Mouse (Mus musculus): ENCODE results near the gene L2hgdh. TPM values are rescaled to one million over a fixed set of nuclear protein-coding genes. Genes with fewer than 3 reads are reported as not detected.
A peak's percentile ranks its signal among the peaks of the same experiment; 100 is the strongest.

Gene L2hgdh
- total and polyA plus RNA-seq, 2 experiments from 2014 or later = 14.7 to 22.0 TPM

DNA sequence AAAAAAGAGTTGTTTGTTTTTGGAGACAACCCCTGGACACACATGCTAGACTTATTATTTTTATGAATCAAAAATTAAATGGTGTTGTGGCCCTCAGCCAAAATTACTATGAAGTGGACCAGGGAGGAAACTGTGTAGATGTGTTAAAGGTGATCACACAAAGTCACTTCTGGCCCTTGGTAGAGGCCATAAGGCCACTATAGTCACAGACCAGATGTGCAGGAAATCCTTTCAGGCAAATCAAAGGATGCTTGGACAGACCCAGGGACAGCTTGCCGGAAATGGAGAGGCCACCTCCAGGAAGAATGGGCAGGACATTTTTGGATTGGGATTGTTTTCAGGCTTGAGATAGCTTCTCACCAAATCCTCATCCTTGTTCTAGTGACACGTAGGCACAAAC, 36.9 kb upstream of the L2hgdh start:
- no peaks in the 10 kb centered on the region for H3K36me3 ChIP-seq (replicated peaks; ENCODE audit: control insufficient read depth, insufficient read depth, low read length)
- H3K4me2 ChIP-seq (ENCODE audit: low read depth, low read length) = no peak overlapping the region
- ATAC-seq (ENCODE audit: insufficient read depth, low read depth) (no peak), DNase-seq (ENCODE audit: low spot score) (no peak)
- H3K9me3 ChIP-seq (replicated peaks; ENCODE audit: control insufficient read depth, low read length) = no peaks in the 10 kb centered on the region
- no peak for TF ChIP-seq CTCF (IDR thresholded peaks at IDR 0.05; ENCODE audit: low read depth)
- peak; percentile 93 for TF ChIP-seq EP300 (IDR thresholded peaks at IDR 0.05; ENCODE audit: low read depth)
- H3K4me3 ChIP-seq (ENCODE audit: low read depth, low read length) = no peak overlapping the region
- H3K27me3 ChIP-seq (ENCODE audit: control insufficient read depth, insufficient read depth, low read length) = no peaks in the 10 kb centered on the region
- H3K9ac ChIP-seq (replicated peaks; ENCODE audit: low read depth, low read length) = no peak overlapping the region
- peak overlapping the region; percentile 17; the same call in 1 of the 2 replicates for H3K27ac ChIP-seq (ENCODE audit: low read depth)
- whole genome bisulfite sequencing = 57% methylated on average over 2 of the region's 2 CpGs
- H3K4me1 ChIP-seq (ENCODE audit: control insufficient read depth, insufficient read depth) = peaks cover 17% of the 10 kb centered on the region

DNA sequence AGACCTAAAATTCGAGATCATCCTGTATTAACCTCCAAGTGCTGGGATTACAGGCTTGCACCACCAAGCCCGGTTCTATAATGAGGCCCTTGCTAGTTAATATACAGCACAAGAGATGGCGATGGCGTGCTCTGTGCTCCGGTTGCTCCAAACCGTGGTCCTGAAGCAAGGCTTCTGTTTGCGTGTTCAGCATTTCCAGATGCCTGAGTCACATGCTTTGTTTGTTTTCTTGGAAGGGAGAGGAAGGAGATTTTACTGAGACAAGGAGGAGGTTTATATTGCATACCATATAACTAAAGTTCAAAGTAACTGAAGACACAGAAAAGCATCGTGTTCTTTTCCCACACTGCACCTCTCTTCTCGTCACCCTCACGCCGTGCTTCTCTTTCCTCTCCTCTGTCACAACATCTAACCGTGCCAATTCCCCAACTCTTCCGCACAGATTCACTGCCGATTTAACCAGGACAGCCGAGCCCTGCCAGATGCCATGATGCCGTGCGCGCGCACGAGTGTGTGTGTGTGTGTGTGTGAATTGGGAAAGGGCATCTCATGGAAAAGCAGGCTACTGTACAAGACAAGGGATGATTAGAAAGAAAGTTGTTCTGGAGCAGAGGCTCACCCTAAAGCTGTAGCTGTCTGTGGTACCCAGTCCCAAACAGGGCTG, 36.2 kb upstream of the L2hgdh start:
- Histone ChIP-seq H3K9ac (replicated peaks; ENCODE audit: low read depth, low read length) (no peak overlapping the region), H3K4me3 (ENCODE audit: low read depth, low read length) (no peak overlapping the region), H3K27ac (ENCODE audit: low read depth) (peak overlapping the region; percentile 5; the same call in 1 of the 2 replicates), H3K4me2 (ENCODE audit: low read depth, low read length) (no peak overlapping the region), H3K36me3 (replicated peaks; ENCODE audit: control insufficient read depth, insufficient read depth, low read length) (no peaks in the 10 kb centered on the region), H3K4me1 (ENCODE audit: control insufficient read depth, insufficient read depth) (peaks cover 21% of the 10 kb centered on the region), H3K27me3 (ENCODE audit: control insufficient read depth, insufficient read depth, low read length) (no peaks in the 10 kb centered on the region), H3K9me3 (replicated peaks; ENCODE audit: control insufficient read depth, low read length) (no peaks in the 10 kb centered on the region)
- ATAC-seq (ENCODE audit: insufficient read depth, low read depth) (no peak), DNase-seq (ENCODE audit: low spot score) (no peak)
- no peak for TF ChIP-seq EP300 (IDR thresholded peaks at IDR 0.05; ENCODE audit: low read depth)
- TF ChIP-seq CTCF (IDR thresholded peaks at IDR 0.05; ENCODE audit: low read depth) = no peak
- 82% methylated on average over 20 of the region's 20 CpGs for WGBS

DNA sequence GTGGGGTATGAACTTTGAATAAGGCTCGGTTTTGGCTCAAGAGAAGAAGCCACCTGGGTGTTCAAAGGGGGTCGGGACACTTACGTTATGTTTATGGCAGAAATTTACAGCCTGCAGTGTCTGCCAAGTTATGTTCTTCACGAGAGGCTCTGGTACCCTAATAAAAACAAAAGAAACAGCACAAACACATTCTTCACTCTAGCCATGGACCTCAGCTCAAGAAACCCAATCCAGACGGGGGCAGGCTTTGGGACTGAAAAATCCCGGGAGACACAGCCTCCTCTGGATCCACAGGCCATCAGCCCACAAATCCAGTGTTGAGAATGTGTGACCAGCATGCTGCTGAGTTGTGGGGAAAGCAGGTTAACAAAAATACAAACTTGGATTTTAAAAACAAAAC, 35.3 kb upstream of the L2hgdh start:
- Histone ChIP-seq H3K9ac (replicated peaks; ENCODE audit: low read depth, low read length) (no peak overlapping the region), H3K27ac (ENCODE audit: low read depth) (peak overlapping the region; percentile 39; the same call in 1 of the 2 replicates), H3K9me3 (replicated peaks; ENCODE audit: control insufficient read depth, low read length) (no peaks in the 10 kb centered on the region), H3K4me2 (ENCODE audit: low read depth, low read length) (no peak overlapping the region), H3K4me1 (ENCODE audit: control insufficient read depth, insufficient read depth) (peaks cover 21% of the 10 kb centered on the region), H3K27me3 (ENCODE audit: control insufficient read depth, insufficient read depth, low read length) (no peaks in the 10 kb centered on the region), H3K36me3 (replicated peaks; ENCODE audit: control insufficient read depth, insufficient read depth, low read length) (no peaks in the 10 kb centered on the region), H3K4me3 (ENCODE audit: low read depth, low read length) (no peak overlapping the region)
- WGBS = 59% methylated on average over 6 of the region's 6 CpGs
- DNase-seq (ENCODE audit: low spot score) (no peak), ATAC-seq (ENCODE audit: insufficient read depth, low read depth) (no peak)
- TF ChIP-seq EP300 (IDR thresholded peaks at IDR 0.05; ENCODE audit: low read depth) (no peak), CTCF (IDR thresholded peaks at IDR 0.05; ENCODE audit: low read depth) (no peak)

DNA sequence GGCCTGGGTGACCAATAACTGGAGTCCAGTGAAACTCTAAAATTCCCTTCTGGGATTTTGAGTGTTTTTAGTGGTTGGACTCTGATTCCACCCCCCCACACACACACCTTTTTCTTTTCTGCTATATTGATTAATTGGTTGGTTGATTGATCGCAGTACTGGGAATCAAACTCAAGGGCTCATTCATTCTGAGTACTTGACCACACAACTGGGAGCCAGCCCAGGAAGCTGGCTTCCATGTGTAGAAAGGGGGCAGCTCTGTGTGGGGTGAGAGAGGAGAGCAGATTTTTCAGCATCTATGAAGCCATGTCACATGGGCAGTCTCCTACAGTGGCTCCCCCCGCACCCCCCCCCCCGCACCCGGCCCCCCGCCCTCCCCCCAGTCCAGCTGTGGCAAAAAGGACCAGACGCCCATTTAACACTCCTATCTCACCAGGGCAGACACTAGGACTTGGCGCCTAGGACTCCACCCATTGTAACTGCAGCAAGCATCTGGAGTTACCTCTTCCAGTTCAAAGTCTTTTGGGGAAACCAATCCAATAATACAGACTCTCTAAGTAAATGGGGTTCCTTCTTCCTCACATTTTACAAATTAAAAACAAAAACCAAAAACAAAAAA, 34.7 kb upstream of the L2hgdh start:
- H3K27ac ChIP-seq (ENCODE audit: low read depth) = peak overlapping the region; percentile 96
- DNase-seq (ENCODE audit: low spot score) (no peak), ATAC-seq (ENCODE audit: insufficient read depth, low read depth) (no peak)
- H3K36me3 ChIP-seq (replicated peaks; ENCODE audit: control insufficient read depth, insufficient read depth, low read length) = no peaks in the 10 kb centered on the region
- WGBS = 21% methylated on average over 7 of the region's 7 CpGs
- no peaks in the 10 kb centered on the region for H3K27me3 ChIP-seq (ENCODE audit: control insufficient read depth, insufficient read depth, low read length)
- peak overlapping the region; percentile 71 for H3K4me2 ChIP-seq (ENCODE audit: low read depth, low read length)
- H3K4me3 ChIP-seq (ENCODE audit: low read depth, low read length) = peak overlapping the region; percentile 39; the same call in 1 of the 2 replicates
- H3K4me1 ChIP-seq (ENCODE audit: control insufficient read depth, insufficient read depth) = peaks cover 21% of the 10 kb centered on the region
- TF ChIP-seq EP300 (IDR thresholded peaks at IDR 0.05; ENCODE audit: low read depth) (no peak), CTCF (IDR thresholded peaks at IDR 0.05; ENCODE audit: low read depth) (no peak)
- H3K9ac ChIP-seq (replicated peaks; ENCODE audit: low read depth, low read length) = no peak overlapping the region
- no peaks in the 10 kb centered on the region for H3K9me3 ChIP-seq (replicated peaks; ENCODE audit: control insufficient read depth, low read length)

DNA sequence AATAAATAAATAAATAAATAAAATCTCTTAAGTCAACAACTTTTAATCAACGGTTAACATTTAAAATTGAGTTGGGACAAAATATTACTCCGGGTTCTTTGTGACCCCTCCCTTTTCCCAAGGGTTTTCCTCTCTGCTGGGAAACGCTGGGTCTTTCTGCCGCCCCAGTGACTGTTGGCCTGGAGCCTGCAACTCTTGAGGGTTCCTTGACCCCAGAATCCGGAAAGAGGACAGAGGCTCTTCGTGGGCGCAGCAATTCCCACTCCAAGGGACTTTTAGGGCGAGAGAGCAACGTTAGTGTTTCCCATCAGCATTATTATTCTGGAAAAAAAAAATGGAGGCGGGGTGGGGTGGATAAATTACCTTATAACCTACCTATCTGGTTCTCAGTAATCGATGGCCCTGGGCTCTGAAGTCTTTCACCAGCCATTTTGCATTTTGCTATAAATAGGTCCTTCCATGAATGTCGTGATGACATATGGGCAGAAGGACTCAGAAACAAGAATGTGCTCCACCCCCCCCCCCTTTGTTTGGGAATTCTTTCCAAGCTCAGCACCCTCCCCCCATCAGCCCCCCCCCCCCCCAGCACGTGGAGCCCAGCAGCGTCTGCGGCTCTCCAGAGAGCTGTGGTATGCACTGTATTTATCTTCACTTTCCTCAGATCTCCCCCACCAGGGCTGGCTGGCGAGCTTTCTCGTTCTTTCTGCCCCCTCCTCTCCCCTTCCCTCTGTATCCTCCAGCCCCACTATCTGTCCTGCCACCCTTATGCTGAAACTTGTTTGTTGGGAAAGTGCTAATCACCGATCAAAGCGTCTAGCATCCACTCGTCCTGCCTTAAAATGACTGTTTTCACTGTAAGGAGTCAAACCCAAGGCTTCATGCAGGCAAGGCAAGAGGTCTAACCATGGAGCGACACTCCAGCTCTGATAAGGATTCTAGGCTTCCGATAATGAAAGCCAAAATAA, 33.8 kb upstream of the L2hgdh start:
- DNase-seq (ENCODE audit: low spot score) (peak; percentile 82), ATAC-seq (ENCODE audit: insufficient read depth, low read depth) (peak; percentile 70)
- no peaks in the 10 kb centered on the region for H3K36me3 ChIP-seq (replicated peaks; ENCODE audit: control insufficient read depth, insufficient read depth, low read length)
- H3K4me3 ChIP-seq (ENCODE audit: low read depth, low read length) = peak overlapping the region; percentile 39
- H3K9ac ChIP-seq (replicated peaks; ENCODE audit: low read depth, low read length) = peak overlapping the region; percentile 44
- under 1% methylated on average over 21 of the region's 22 CpGs for WGBS
- H3K27ac ChIP-seq (ENCODE audit: low read depth) = peak overlapping the region; percentile 96
- H3K27me3 ChIP-seq (ENCODE audit: control insufficient read depth, insufficient read depth, low read length) = no peaks in the 10 kb centered on the region
- peaks cover 21% of the 10 kb centered on the region for H3K4me1 ChIP-seq (ENCODE audit: control insufficient read depth, insufficient read depth)
- H3K4me2 ChIP-seq (ENCODE audit: low read depth, low read length) = peak overlapping the region; percentile 71
- TF ChIP-seq CTCF (IDR thresholded peaks at IDR 0.05; ENCODE audit: low read depth) = no peak
- no peak for TF ChIP-seq EP300 (IDR thresholded peaks at IDR 0.05; ENCODE audit: low read depth)
- no peaks in the 10 kb centered on the region for H3K9me3 ChIP-seq (replicated peaks; ENCODE audit: control insufficient read depth, low read length)

All from heart, postnatal 0 days (tissue).